22 mouse cellular contexts compared by ENCODE assay signal in the genomic region with DNA sequence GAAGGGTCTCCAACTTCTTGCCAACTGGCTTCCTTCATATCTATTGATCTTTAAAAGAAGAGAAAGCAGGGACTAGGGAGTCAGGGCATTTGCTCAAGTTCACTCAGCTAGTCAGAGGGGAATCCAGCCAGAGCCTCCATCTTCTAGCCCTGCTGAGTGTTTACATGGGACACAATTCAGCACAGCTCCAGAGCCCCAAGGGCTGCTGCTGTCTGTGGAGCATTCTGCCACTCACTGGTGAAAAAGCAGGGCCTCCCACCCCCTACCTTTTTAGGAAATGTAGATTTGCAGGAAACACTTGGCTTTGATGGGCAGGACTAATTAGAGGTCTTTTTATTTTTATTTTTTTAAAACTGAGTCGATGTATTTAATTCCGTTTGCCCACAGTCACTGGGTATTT.
A peak's percentile ranks its signal among the peaks of the same experiment; 100 is the strongest.
DNase-seq lines count a peak whose midpoint lies in the region; ATAC-seq and TF ChIP-seq lines count a peak whose summit lies in the region.
"Had no signal": no experiment of that assay in that cellular context is flagged by ENCODE, and none has a peak within 500 bp of the region (broad histone marks: within the 10 kb centered on the region; RNA-seq: fewer than 3 reads in every experiment).

No protein-coding gene starts in this region.

- no peaks in the 10 kb centered on the region for H3K9me3 ChIP-seq in kidney, postnatal 0 days (replicated peaks; ENCODE audit: low read length)
- H3K9me3 ChIP-seq in midbrain, embryonic 11.5 days (ENCODE audit: control insufficient read depth, low read length): no peaks in the 10 kb centered on the region
- H3K9me3 ChIP-seq in midbrain, embryonic 16.5 days (replicated peaks; ENCODE audit: control insufficient read depth, low read length, poor library complexity, severe bottlenecking): no peaks in the 10 kb centered on the region
- no peaks in the 10 kb centered on the region for H3K9me3 ChIP-seq in stomach, postnatal 0 days (ENCODE audit: control insufficient read depth, low read length)
- H3K9me3 ChIP-seq: forebrain, embryonic 15.5 days; heart, embryonic 15.5 days; hindbrain, embryonic 15.5 days; midbrain, embryonic 12.5 days had no signal

- H3K27me3 ChIP-seq in kidney, postnatal 0 days (ENCODE audit: insufficient read depth, low read length): no peaks in the 10 kb centered on the region
- H3K27me3 ChIP-seq in midbrain, embryonic 11.5 days (ENCODE audit: control insufficient read depth, insufficient read depth, low read length): no peaks in the 10 kb centered on the region
- no peaks in the 10 kb centered on the region for H3K27me3 ChIP-seq in midbrain, embryonic 16.5 days (ENCODE audit: control insufficient read depth, insufficient read depth, low read depth, low read length)
- H3K27me3 ChIP-seq in stomach, postnatal 0 days (ENCODE audit: control insufficient read depth, insufficient read depth, low read length): no peaks in the 10 kb centered on the region
- H3K27me3 ChIP-seq: hindbrain, embryonic 15.5 days had no signal

- no peaks in the 10 kb centered on the region for H3K36me3 ChIP-seq in kidney, postnatal 0 days (ENCODE audit: insufficient read depth, low read length)
- no peaks in the 10 kb centered on the region for H3K36me3 ChIP-seq in midbrain, embryonic 11.5 days (ENCODE audit: control insufficient read depth, insufficient read depth, low read length)
- no peaks in the 10 kb centered on the region for H3K36me3 ChIP-seq in midbrain, embryonic 16.5 days (ENCODE audit: control insufficient read depth, insufficient read depth, low read length)
- H3K36me3 ChIP-seq in stomach, postnatal 0 days (ENCODE audit: control insufficient read depth, insufficient read depth, low read length): no peaks in the 10 kb centered on the region
- H3K36me3 ChIP-seq: forebrain, embryonic 15.5 days; heart, embryonic 15.5 days; hindbrain, embryonic 15.5 days; limb, embryonic 12.5 days; midbrain, embryonic 12.5 days had no signal

- WGBS in kidney, postnatal 0 days: 34% methylated on average over 2 of the region's 2 CpGs
- WGBS in midbrain, embryonic 11.5 days: 89% methylated on average over 2 of the region's 2 CpGs
- WGBS in midbrain, embryonic 16.5 days: 85% methylated on average over 2 of the region's 2 CpGs
- WGBS in stomach, postnatal 0 days: 69% methylated on average over 2 of the region's 2 CpGs

- ATAC-seq in kidney, postnatal 0 days (replicated peaks; ENCODE audit: low FRiP score, low read depth): no peak
- no peak for ATAC-seq in midbrain, embryonic 11.5 days (ENCODE audit: low FRiP score)
- ATAC-seq in midbrain, embryonic 16.5 days: no peak
- no peak for ATAC-seq in stomach, postnatal 0 days (ENCODE audit: low FRiP score, low TSS enrichment)
- ATAC-seq: CD4-positive, CD25-positive, alpha-beta regulatory T cell, adult 4 months; forebrain, embryonic 15.5 days; liver, postnatal 0 days had no signal

- DNase-seq in gastrocnemius, adult 2 months: no peak
- DNase-seq in gastrocnemius, postnatal 4 days (ENCODE audit: low spot score in 2 of 2): no peak
- no peak for DNase-seq in kidney, postnatal 0 days (ENCODE audit: low spot score)
- DNase-seq in kidney, adult 18-20 months: no peak
- peak; percentile 77 for DNase-seq in midbrain, embryonic 11.5 days (ENCODE audit: low spot score, missing footprints)
- DNase-seq in stomach, postnatal 0 days (ENCODE audit: low spot score): no peak
- no peak for DNase-seq in left cerebral cortex, adult 9 months (ENCODE audit: low spot score in 2 of 2)
- DNase-seq: adrenal gland, postnatal 36 days; cerebellum, adult 11 months; gastrocnemius, postnatal 25 days; layer of hippocampus, postnatal 36 days; liver, postnatal 0 days; thymus, postnatal 25 days had no signal

- H3K27ac ChIP-seq in gastrocnemius, adult 2 months: 0 out of 2 replicates have a peak overlapping the region, but pooled peaks have one; percentile 16
- H3K27ac ChIP-seq in kidney, postnatal 0 days: peak overlapping the region; percentile 3; the same call in 1 of the 2 replicates
- no peak overlapping the region for H3K27ac ChIP-seq in midbrain, embryonic 11.5 days (ENCODE audit: low read depth, low read length)
- H3K27ac ChIP-seq in midbrain, embryonic 16.5 days (ENCODE audit: low read length): no peak overlapping the region
- peak overlapping the region; percentile 53; the same call in 1 of the 2 replicates for H3K27ac ChIP-seq in stomach, postnatal 0 days (replicated peaks)
- H3K27ac ChIP-seq: forebrain, embryonic 15.5 days; heart, embryonic 15.5 days; hindbrain, embryonic 15.5 days; limb, embryonic 12.5 days; midbrain, embryonic 12.5 days had no signal

- no peak for TF ChIP-seq EP300 in stomach, postnatal 0 days (optimal IDR thresholded peaks at IDR 0.05)

- no peak overlapping the region for H3K4me3 ChIP-seq in gastrocnemius, adult 2 months
- H3K4me3 ChIP-seq in kidney, postnatal 0 days (replicated peaks; ENCODE audit: low read depth, low read length): no peak overlapping the region
- H3K4me3 ChIP-seq in midbrain, embryonic 11.5 days (ENCODE audit: low read depth, low read length): no peak overlapping the region
- H3K4me3 ChIP-seq in midbrain, embryonic 16.5 days (ENCODE audit: low read depth, low read length): no peak overlapping the region
- no peak overlapping the region for H3K4me3 ChIP-seq in stomach, postnatal 0 days (ENCODE audit: low read depth, low read length)
- H3K4me3 ChIP-seq: erythroblast, embryonic 14.5 days; forebrain, embryonic 15.5 days; heart, embryonic 15.5 days; hindbrain, embryonic 15.5 days; limb, embryonic 12.5 days; midbrain, embryonic 12.5 days had no signal

- no peak for TF ChIP-seq CTCF in gastrocnemius, adult 2 months (IDR thresholded peaks at IDR 0.05)
- no peak for TF ChIP-seq CTCF in kidney, postnatal 0 days (IDR thresholded peaks at IDR 0.05; ENCODE audit: low read depth)
- no peak for TF ChIP-seq CTCF in stomach, postnatal 0 days (IDR thresholded peaks at IDR 0.05; ENCODE audit: low read depth)

- H3K9ac ChIP-seq in kidney, postnatal 0 days (ENCODE audit: low read depth, low read length): no peak overlapping the region
- no peak overlapping the region for H3K9ac ChIP-seq in midbrain, embryonic 11.5 days (ENCODE audit: low read length)
- H3K9ac ChIP-seq in midbrain, embryonic 16.5 days (ENCODE audit: low read depth, low read length): no peak overlapping the region
- no peak overlapping the region for H3K9ac ChIP-seq in stomach, postnatal 0 days (ENCODE audit: low read length)
- H3K9ac ChIP-seq: forebrain, embryonic 15.5 days; heart, embryonic 15.5 days; hindbrain, embryonic 15.5 days; limb, embryonic 12.5 days; liver, postnatal 0 days; midbrain, embryonic 12.5 days had no signal

- H3K4me1 ChIP-seq in kidney, postnatal 0 days (replicated peaks; ENCODE audit: insufficient read depth, low read length): peaks cover 5% of the 10 kb centered on the region; the same call in 1 of the 2 replicates
- peaks cover 31% of the 10 kb centered on the region for H3K4me1 ChIP-seq in midbrain, embryonic 11.5 days (ENCODE audit: control insufficient read depth, insufficient read depth, low read length)
- peaks cover 26% of the 10 kb centered on the region for H3K4me1 ChIP-seq in midbrain, embryonic 16.5 days (ENCODE audit: control insufficient read depth, insufficient read depth, low read length)
- H3K4me1 ChIP-seq in stomach, postnatal 0 days (replicated peaks; ENCODE audit: control insufficient read depth, insufficient read depth): no peaks in the 10 kb centered on the region
- H3K4me1 ChIP-seq: heart, embryonic 15.5 days had no signal

- intact Hi-C loops in gastrocnemius, adult 2 months (cut with DNase I): no loop called here

- no peak overlapping the region for H3K4me2 ChIP-seq in kidney, postnatal 0 days (ENCODE audit: low read length)
- H3K4me2 ChIP-seq in midbrain, embryonic 11.5 days: no peak overlapping the region
- no peak overlapping the region for H3K4me2 ChIP-seq in midbrain, embryonic 16.5 days (ENCODE audit: low read length)
- H3K4me2 ChIP-seq in stomach, postnatal 0 days (replicated peaks; ENCODE audit: low read depth): no peak overlapping the region
- H3K4me2 ChIP-seq: forebrain, embryonic 15.5 days; heart, embryonic 15.5 days; hindbrain, embryonic 15.5 days; limb, embryonic 12.5 days; liver, embryonic 11.5 days; midbrain, embryonic 12.5 days had no signal

Comparison
In these comparisons a context has a peak if more than half of its experiments do, and no peak if none do; other contexts are left out.
1. H3K27ac ChIP-seq: peak in gastrocnemius, adult 2 months (single experiment), kidney, postnatal 0 days (single experiment) and stomach, postnatal 0 days (single experiment); none in midbrain, embryonic 11.5 days (single experiment) and midbrain, embryonic 16.5 days (single experiment).